9 mouse cellular contexts compared by ENCODE assay signal in genomic region chr8:106270804-106271203, GRCm38 (mm10).
DNase-seq lines count a peak whose midpoint lies in the region; ATAC-seq and TF ChIP-seq lines count a peak whose summit lies in the region.
"Had no signal": no experiment of that assay in that cellular context is flagged by ENCODE, and none has a peak within 500 bp of the region (broad histone marks: within the 10 kb centered on the region; RNA-seq: fewer than 3 reads in every experiment).

No protein-coding gene starts in this region.

- no peaks in the 10 kb centered on the region for H3K27me3 ChIP-seq in forebrain, embryonic 14.5 days (replicated peaks; ENCODE audit: control insufficient read depth, insufficient read depth, low read length)
- H3K27me3 ChIP-seq in midbrain, postnatal 0 days (ENCODE audit: insufficient read depth, low read length) = no peaks in the 10 kb centered on the region

- no peak for TF ChIP-seq CTCF in midbrain, postnatal 0 days (IDR thresholded peaks at IDR 0.05)

- peaks cover 1% of the 10 kb centered on the region; the same call in 1 of the 2 replicates for H3K36me3 ChIP-seq in forebrain, embryonic 14.5 days (ENCODE audit: control insufficient read depth, insufficient read depth, low read length)
- H3K36me3 ChIP-seq in midbrain, postnatal 0 days (ENCODE audit: insufficient read depth, low read length) = peaks cover 6% of the 10 kb centered on the region; the same call in 1 of the 2 replicates

- H3K9ac ChIP-seq in forebrain, embryonic 14.5 days (ENCODE audit: low read length) = no peak overlapping the region; the same call in 1 of the 2 replicates
- H3K9ac ChIP-seq in midbrain, postnatal 0 days (replicated peaks; ENCODE audit: low read length, poor library complexity, severe bottlenecking) = 0 out of 2 replicates have a peak overlapping the region, but pooled peaks have one; percentile 19

- H3K4me2 ChIP-seq in forebrain, embryonic 14.5 days (ENCODE audit: low read length) = 0 out of 2 replicates have a peak overlapping the region, but pooled peaks have one; percentile 6
- 0 out of 2 replicates have a peak overlapping the region, but pooled peaks have one; percentile 12 for H3K4me2 ChIP-seq in midbrain, postnatal 0 days (ENCODE audit: low read depth, low read length, poor library complexity, severe bottlenecking)

- DNase-seq in embryo, embryonic 10 days (ENCODE audit: low spot score) = peak; percentile 84
- DNase-seq in forebrain, embryonic 14.5 days (ENCODE audit: low spot score) = peak; percentile 83
- DNase-seq in layer of hippocampus, postnatal 10 days (ENCODE audit: low spot score in 2 of 2) = peak; percentile 59 to 65
- peak; percentile 79 for DNase-seq in midbrain, postnatal 0 days (ENCODE audit: low spot score)
- DNase-seq in adrenal gland, adult 2 months = no peak
- DNase-seq in gastrocnemius, postnatal 10 days = no peak

- H3K9me3 ChIP-seq in forebrain, embryonic 14.5 days (replicated peaks; ENCODE audit: control insufficient read depth, low read length) = no peaks in the 10 kb centered on the region
- no peaks in the 10 kb centered on the region for H3K9me3 ChIP-seq in midbrain, postnatal 0 days (ENCODE audit: low read length)

- ATAC-seq in forebrain, embryonic 14.5 days = peak; percentile 75
- peak; percentile 78 for ATAC-seq in midbrain, postnatal 0 days (ENCODE audit: low FRiP score)
- ATAC-seq in megakaryocyte, adult 5-6 weeks (ENCODE audit: poor library complexity, severe bottlenecking) = no peak
- ATAC-seq in monocyte, adult 5-6 weeks (replicated peaks; ENCODE audit: insufficient number of reproducible peaks, low FRiP score, low TSS enrichment, poor library complexity, severe bottlenecking) = no peak
- ATAC-seq: Patski had no signal

- peaks cover 33% of the 10 kb centered on the region for H3K4me1 ChIP-seq in forebrain, embryonic 14.5 days (ENCODE audit: control insufficient read depth, insufficient read depth, low read length)
- peaks cover 31% of the 10 kb centered on the region for H3K4me1 ChIP-seq in midbrain, postnatal 0 days (ENCODE audit: insufficient read depth, low read length)

- WGBS in forebrain, embryonic 14.5 days = 3% methylated on average over 5 of the region's 5 CpGs
- WGBS in midbrain, postnatal 0 days = 6% methylated on average over 5 of the region's 5 CpGs

- no peak overlapping the region for H3K4me3 ChIP-seq in forebrain, embryonic 14.5 days (ENCODE audit: low read depth, low read length)
- no peak overlapping the region for H3K4me3 ChIP-seq in midbrain, postnatal 0 days (ENCODE audit: low read depth, low read length)

- H3K27ac ChIP-seq in forebrain, embryonic 14.5 days (ENCODE audit: low read depth, low read length) = peak overlapping the region; percentile 52
- H3K27ac ChIP-seq in midbrain, postnatal 0 days (ENCODE audit: low read depth, low read length) = peak overlapping the region; percentile 77

Comparison
In these comparisons a context has a peak if more than half of its experiments do, and no peak if none do; other contexts are left out.
1. DNase-seq: peak in embryo, embryonic 10 days (single experiment), forebrain, embryonic 14.5 days (single experiment), layer of hippocampus, postnatal 10 days (2 of 2) and midbrain, postnatal 0 days (single experiment); none in adrenal gland, adult 2 months (single experiment) and gastrocnemius, postnatal 10 days (single experiment).
2. ATAC-seq: peak in forebrain, embryonic 14.5 days (single experiment) and midbrain, postnatal 0 days (single experiment); none in megakaryocyte, adult 5-6 weeks (single experiment) and monocyte, adult 5-6 weeks (single experiment).